Mouse (Mus musculus): Measurements from ENCODE around the gene Fhit. TPM values are rescaled to one million over a fixed set of nuclear protein-coding genes. Genes with fewer than 3 reads are reported as not detected.

Fhit gene
- polyA plus RNA-seq, 1 experiment from 2014 or later: 3.5 TPM

- no peaks in the 10 kb centered on the region for H3K36me3 ChIP-seq (ENCODE audit: control insufficient read depth, insufficient read depth, low read length)
- no peak for ATAC-seq (replicated peaks; ENCODE audit: low FRiP score)
- H3K9ac ChIP-seq (ENCODE audit: low read depth, low read length): no peak overlapping the region
- H3K4me2 ChIP-seq: no peak overlapping the region
- H3K4me1 ChIP-seq (replicated peaks; ENCODE audit: control insufficient read depth, insufficient read depth, low read length): no peaks in the 10 kb centered on the region
- WGBS: 79% methylated on average over 3 of the region's 3 CpGs
- no peaks in the 10 kb centered on the region for H3K27me3 ChIP-seq (replicated peaks; ENCODE audit: control insufficient read depth, insufficient read depth, low read length)
- DNase-seq (ENCODE audit: low spot score): no peak
- no peak overlapping the region for H3K27ac ChIP-seq (ENCODE audit: low read depth, low read length)
- H3K9me3 ChIP-seq (ENCODE audit: control insufficient read depth, low read length): no peaks in the 10 kb centered on the region
- H3K4me3 ChIP-seq (ENCODE audit: low read depth, low read length): no peak overlapping the region
Measured at GRCm38 (mm10) chr14:10300914-10301313, 860.9 kb downstream of the Fhit start.

GRCm38 (mm10) chr14:10299030-10299429 is 862.8 kb downstream of the Fhit start:
- no peak overlapping the region for H3K27ac ChIP-seq (ENCODE audit: low read depth, low read length)
- no peaks in the 10 kb centered on the region for H3K27me3 ChIP-seq (replicated peaks; ENCODE audit: control insufficient read depth, insufficient read depth, low read length)
- no peaks in the 10 kb centered on the region for H3K36me3 ChIP-seq (ENCODE audit: control insufficient read depth, insufficient read depth, low read length)
- H3K4me2 ChIP-seq: no peak overlapping the region
- DNase-seq (ENCODE audit: low spot score): no peak
- 75% methylated on average over 2 of the region's 2 CpGs for WGBS
- no peaks in the 10 kb centered on the region for H3K4me1 ChIP-seq (replicated peaks; ENCODE audit: control insufficient read depth, insufficient read depth, low read length)
- H3K9ac ChIP-seq (ENCODE audit: low read depth, low read length): no peak overlapping the region
- H3K4me3 ChIP-seq (ENCODE audit: low read depth, low read length): no peak overlapping the region
- ATAC-seq (replicated peaks; ENCODE audit: low FRiP score): no peak
- H3K9me3 ChIP-seq (ENCODE audit: control insufficient read depth, low read length): no peaks in the 10 kb centered on the region

GRCm38 (mm10) chr14:10289043-10289442 is 872.8 kb downstream of the Fhit start:
- 60% methylated on average over 5 of the region's 5 CpGs for WGBS
- Histone ChIP-seq H3K4me2 (no peak overlapping the region), H3K27me3 (replicated peaks; ENCODE audit: control insufficient read depth, insufficient read depth, low read length) (no peaks in the 10 kb centered on the region), H3K4me1 (replicated peaks; ENCODE audit: control insufficient read depth, insufficient read depth, low read length) (no peaks in the 10 kb centered on the region), H3K36me3 (ENCODE audit: control insufficient read depth, insufficient read depth, low read length) (no peaks in the 10 kb centered on the region), H3K9ac (ENCODE audit: low read depth, low read length) (no peak overlapping the region), H3K9me3 (ENCODE audit: control insufficient read depth, low read length) (no peaks in the 10 kb centered on the region), H3K4me3 (ENCODE audit: low read depth, low read length) (no peak overlapping the region), H3K27ac (ENCODE audit: low read depth, low read length) (no peak overlapping the region)
- ATAC-seq (replicated peaks; ENCODE audit: low FRiP score) (no peak), DNase-seq (ENCODE audit: low spot score) (no peak)

- Histone ChIP-seq H3K4me2 (no peak overlapping the region), H3K36me3 (ENCODE audit: control insufficient read depth, insufficient read depth, low read length) (no peaks in the 10 kb centered on the region), H3K9ac (ENCODE audit: low read depth, low read length) (no peak overlapping the region), H3K27ac (ENCODE audit: low read depth, low read length) (no peak overlapping the region), H3K4me3 (ENCODE audit: low read depth, low read length) (no peak overlapping the region), H3K9me3 (ENCODE audit: control insufficient read depth, low read length) (no peaks in the 10 kb centered on the region), H3K4me1 (replicated peaks; ENCODE audit: control insufficient read depth, insufficient read depth, low read length) (no peaks in the 10 kb centered on the region), H3K27me3 (replicated peaks; ENCODE audit: control insufficient read depth, insufficient read depth, low read length) (no peaks in the 10 kb centered on the region)
- DNase-seq (ENCODE audit: low spot score): no peak
- WGBS: 87% methylated on average over 6 of the region's 6 CpGs
- ATAC-seq (replicated peaks; ENCODE audit: low FRiP score): no peak
Measured at GRCm38 (mm10) chr14:10286027-10286426, 875.8 kb downstream of the Fhit start.

DNA sequence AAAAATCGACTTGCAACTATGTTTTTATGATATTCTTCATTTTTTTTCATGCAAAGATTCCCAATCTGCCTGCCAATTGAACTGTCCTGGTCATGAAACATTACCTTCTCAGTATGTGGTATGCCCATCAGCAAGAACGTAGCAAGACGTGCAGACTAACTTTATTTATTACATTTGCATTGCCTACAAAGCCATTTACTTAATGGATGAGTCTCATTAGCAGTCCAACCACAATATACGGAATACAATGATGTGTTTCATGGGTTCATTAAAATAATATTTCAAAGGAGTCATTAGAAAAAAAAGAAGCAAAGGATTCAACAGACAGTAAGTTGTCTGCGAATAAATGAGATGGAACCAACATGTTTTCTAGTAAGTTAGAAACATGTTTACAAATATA is 933.1 kb downstream of the Fhit start:
- H3K4me2 ChIP-seq: no peak overlapping the region
- no peaks in the 10 kb centered on the region for H3K36me3 ChIP-seq (ENCODE audit: control insufficient read depth, insufficient read depth, low read length)
- WGBS: 71% methylated on average over 5 of the region's 5 CpGs
- no peak overlapping the region for H3K9ac ChIP-seq (ENCODE audit: low read depth, low read length)
- ATAC-seq (replicated peaks; ENCODE audit: low FRiP score) (no peak), DNase-seq (ENCODE audit: low spot score) (no peak)
- no peaks in the 10 kb centered on the region for H3K9me3 ChIP-seq (ENCODE audit: control insufficient read depth, low read length)
- H3K27ac ChIP-seq (ENCODE audit: low read depth, low read length): no peak overlapping the region
- H3K27me3 ChIP-seq (replicated peaks; ENCODE audit: control insufficient read depth, insufficient read depth, low read length): no peaks in the 10 kb centered on the region
- H3K4me1 ChIP-seq (replicated peaks; ENCODE audit: control insufficient read depth, insufficient read depth, low read length): no peaks in the 10 kb centered on the region
- H3K4me3 ChIP-seq (ENCODE audit: low read depth, low read length): no peak overlapping the region

- 89% methylated on average over 2 of the region's 2 CpGs for WGBS
- ATAC-seq (replicated peaks; ENCODE audit: low FRiP score) (no peak), DNase-seq (ENCODE audit: low spot score) (no peak)
- Histone ChIP-seq H3K4me2 (no peak overlapping the region), H3K9me3 (ENCODE audit: control insufficient read depth, low read length) (no peaks in the 10 kb centered on the region), H3K36me3 (ENCODE audit: control insufficient read depth, insufficient read depth, low read length) (no peaks in the 10 kb centered on the region), H3K4me1 (replicated peaks; ENCODE audit: control insufficient read depth, insufficient read depth, low read length) (no peaks in the 10 kb centered on the region), H3K4me3 (ENCODE audit: low read depth, low read length) (no peak overlapping the region), H3K27me3 (replicated peaks; ENCODE audit: control insufficient read depth, insufficient read depth, low read length) (no peaks in the 10 kb centered on the region), H3K9ac (ENCODE audit: low read depth, low read length) (no peak overlapping the region), H3K27ac (ENCODE audit: low read depth, low read length) (no peak overlapping the region)
Measured at GRCm38 (mm10) chr14:10221847-10222246, 940.0 kb downstream of the Fhit start.

GRCm38 (mm10) chr14:10213216-10213615 is 948.6 kb downstream of the Fhit start:
- Histone ChIP-seq H3K4me2 (no peak overlapping the region), H3K27ac (ENCODE audit: low read depth, low read length) (no peak overlapping the region), H3K4me1 (replicated peaks; ENCODE audit: control insufficient read depth, insufficient read depth, low read length) (no peaks in the 10 kb centered on the region), H3K36me3 (ENCODE audit: control insufficient read depth, insufficient read depth, low read length) (no peaks in the 10 kb centered on the region), H3K4me3 (ENCODE audit: low read depth, low read length) (no peak overlapping the region), H3K9me3 (ENCODE audit: control insufficient read depth, low read length) (no peaks in the 10 kb centered on the region), H3K9ac (ENCODE audit: low read depth, low read length) (no peak overlapping the region), H3K27me3 (replicated peaks; ENCODE audit: control insufficient read depth, insufficient read depth, low read length) (no peaks in the 10 kb centered on the region)
- ATAC-seq (replicated peaks; ENCODE audit: low FRiP score) (no peak), DNase-seq (ENCODE audit: low spot score) (no peak)
- WGBS: 55% methylated on average over 4 of the region's 4 CpGs

GRCm38 (mm10) chr14:10211184-10211583 is 950.7 kb downstream of the Fhit start:
- no peaks in the 10 kb centered on the region for H3K4me1 ChIP-seq (replicated peaks; ENCODE audit: control insufficient read depth, insufficient read depth, low read length)
- no peak for ATAC-seq (replicated peaks; ENCODE audit: low FRiP score)
- no peaks in the 10 kb centered on the region for H3K27me3 ChIP-seq (replicated peaks; ENCODE audit: control insufficient read depth, insufficient read depth, low read length)
- no peak overlapping the region for H3K9ac ChIP-seq (ENCODE audit: low read depth, low read length)
- no peak for DNase-seq (ENCODE audit: low spot score)
- WGBS: 66% methylated on average over 5 of the region's 5 CpGs
- H3K4me3 ChIP-seq (ENCODE audit: low read depth, low read length): no peak overlapping the region
- H3K36me3 ChIP-seq (ENCODE audit: control insufficient read depth, insufficient read depth, low read length): no peaks in the 10 kb centered on the region
- H3K27ac ChIP-seq (ENCODE audit: low read depth, low read length): no peak overlapping the region
- H3K4me2 ChIP-seq: no peak overlapping the region
- no peaks in the 10 kb centered on the region for H3K9me3 ChIP-seq (ENCODE audit: control insufficient read depth, low read length)

DNA sequence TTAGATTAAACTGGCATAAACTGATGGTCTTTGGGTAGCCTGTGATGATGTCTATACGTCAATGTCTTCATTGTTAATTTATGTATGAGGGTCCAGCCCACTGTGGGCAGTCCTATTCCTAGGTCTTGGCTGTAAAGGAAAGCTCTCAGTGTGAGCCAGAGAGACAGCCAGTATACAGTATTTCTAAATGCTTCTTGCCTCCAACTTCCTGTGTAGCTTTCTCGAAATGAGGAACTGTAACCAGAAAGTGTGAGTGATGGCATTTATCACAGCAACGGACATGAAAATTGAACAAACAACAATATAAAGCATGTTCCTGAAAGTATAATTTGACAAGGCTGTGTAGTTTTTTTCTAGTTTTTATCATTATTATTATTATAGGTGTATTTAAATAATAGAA is 952.8 kb downstream of the Fhit start:
- ATAC-seq (replicated peaks; ENCODE audit: low FRiP score): no peak
- DNase-seq (ENCODE audit: low spot score): no peak
- Histone ChIP-seq H3K4me3 (ENCODE audit: low read depth, low read length) (no peak overlapping the region), H3K9ac (ENCODE audit: low read depth, low read length) (no peak overlapping the region), H3K27ac (ENCODE audit: low read depth, low read length) (no peak overlapping the region), H3K27me3 (replicated peaks; ENCODE audit: control insufficient read depth, insufficient read depth, low read length) (no peaks in the 10 kb centered on the region), H3K4me1 (replicated peaks; ENCODE audit: control insufficient read depth, insufficient read depth, low read length) (no peaks in the 10 kb centered on the region), H3K36me3 (ENCODE audit: control insufficient read depth, insufficient read depth, low read length) (no peaks in the 10 kb centered on the region), H3K9me3 (ENCODE audit: control insufficient read depth, low read length) (no peaks in the 10 kb centered on the region), H3K4me2 (no peak overlapping the region)
- 58% methylated on average over 3 of the region's 3 CpGs for whole genome bisulfite sequencing
